Mouse (Mus musculus) liver, postnatal 0 days (tissue): ENCODE measurements around the gene Hist1h1e. TPM values are rescaled to one million over a fixed set of nuclear protein-coding genes. Genes with fewer than 3 reads are reported as not detected.
A peak's percentile ranks its signal among the peaks of the same experiment; 100 is the strongest.
"Not testable (repeated sequence)": the region's sequence is repeated elsewhere in the genome, so short reads cannot be mapped to it uniquely, and the experiment has no call there.

Experiments used
- ATAC-seq: fragments of 200-750 bp; cut with Nextera tagmentation; 2 replicates; pipeline ENCODE4 v1.8.0; 2017; ENCODE audit warnings: mild to moderate bottlenecking, moderate library complexity
- DNase-seq: peaks from one replicate; pipeline ENCODE4 v3.0.0-alpha.2; 2016
- H3K27ac ChIP-seq: fragments of 300-500 bp; sonication (generic); 2 replicates; pipeline ENCODE4 v1.5.1; 2014; ENCODE audit warnings: antibody characterized with exemption, moderate library complexity, mild to moderate bottlenecking, low read depth
- H3K27me3 ChIP-seq: fragments of 300-500 bp; sonication (generic); 2 replicates; pipeline ENCODE4 v1.6.1; 2014; ENCODE audit warnings: low read length, control low read depth, mixed read lengths; ENCODE audit not compliant: insufficient read depth
- H3K36me3 ChIP-seq: fragments of 300-500 bp; sonication (generic); replicated peaks from 2 replicates; pipeline ENCODE4 v1.6.1; 2014; ENCODE audit warnings: mild to moderate bottlenecking, control low read depth, low read length, moderate library complexity, mixed read lengths; ENCODE audit not compliant: insufficient read depth
- H3K4me1 ChIP-seq: fragments of 300-500 bp; sonication (generic); 2 replicates; pipeline ENCODE4 v1.6.1; 2014; ENCODE audit warnings: antibody characterized with exemption, mild to moderate bottlenecking, control low read depth; ENCODE audit not compliant: insufficient read depth
- H3K4me2 ChIP-seq: fragments of 300-500 bp; sonication (generic); 2 replicates; pipeline ENCODE4 v1.6.1; 2014; ENCODE audit warnings: low read depth, mild to moderate bottlenecking, low read length, moderate library complexity, mixed read lengths
- H3K4me3 ChIP-seq: fragments of 300-500 bp; sonication (generic); 2 replicates; pipeline ENCODE4 v1.5.1; 2014; ENCODE audit warnings: low read depth, low read length
- H3K9ac ChIP-seq: fragments of 300-500 bp; sonication (generic); replicated peaks from 2 replicates; pipeline ENCODE4 v1.6.1; 2014; ENCODE audit warnings: mild to moderate bottlenecking, moderate library complexity
- H3K9me3 ChIP-seq: fragments of 300-500 bp; sonication (generic); 2 replicates; pipeline ENCODE4 v1.6.1; 2016; ENCODE audit warnings: mild to moderate bottlenecking, control low read depth, low read length, mixed read lengths
- CTCF ChIP-seq: sonication (generic); IDR thresholded peaks from 2 replicates; pipeline ENCODE4 v1.5.1; 2016; ENCODE audit warnings: antibody characterized with exemption, low read depth
- EP300 ChIP-seq: IDR thresholded peaks from 2 replicates; pipeline ENCODE4 v1.6.1; 2016; ENCODE audit warnings: antibody characterized with exemption, low read depth, mild to moderate bottlenecking
- WGBS: fragments of 180-500 bp; shearing (Covaris S2); extraction: QIAGEN DNeasy Blood & Tissue Kit; methylation state at CpG from one replicate; pipeline ENCODE4 v1.1.7; 2014; ENCODE audit not compliant: insufficient replicate concordance; 5-methylcytosine and 5-hydroxymethylcytosine counted together
- polyA plus RNA-seq: library from polyadenylated mRNA; unstranded; fragments of >200 nt; fragmentation: Nextera tagmentation; extraction: Ambion mirVana; gene quantifications from 2 replicates; pipeline ENCODE4 v1.2.1, GENCODE M21; 2015

The Hist1h1e gene
- polyA plus RNA-seq, 1 experiment from 2014 or later: 16.0 TPM

GRCm38 (mm10) chr13:23585442-23586098 is 36.8 kb downstream of the Hist1h1e start:
- peak; percentile 79 for ATAC-seq
- TF ChIP-seq EP300: peak; percentile 71
- peak overlapping the region; percentile 59 for H3K4me3 ChIP-seq
- WGBS: 0% methylated on average over 19 of the region's 36 CpGs
- peaks cover 29% of the 10 kb centered on the region for H3K4me1 ChIP-seq
- peak; percentile 75 for DNase-seq
- H3K27ac ChIP-seq: peak overlapping the region; percentile 99
- H3K27me3 ChIP-seq, H3K36me3 ChIP-seq, H3K9me3 ChIP-seq: not testable (repeated sequence)
- H3K9ac ChIP-seq: peak overlapping the region; percentile 65
- H3K4me2 ChIP-seq: peak overlapping the region; percentile 86

GRCm38 (mm10) chr13:23585029-23585441 is 37.3 kb downstream of the Hist1h1e start:
- Histone ChIP-seq H3K4me1 (peaks cover 29% of the 10 kb centered on the region), H3K9me3 (no peaks in the 10 kb centered on the region), H3K9ac (peak overlapping the region; percentile 65), H3K27ac (peak overlapping the region; percentile 99), H3K36me3 (no peaks in the 10 kb centered on the region), H3K4me2 (peak overlapping the region; percentile 86), H3K27me3 (no peaks in the 10 kb centered on the region), H3K4me3 (peak overlapping the region; percentile 59)
- peak; percentile 85 for DNase-seq
- WGBS: under 1% methylated on average over 21 of the region's 21 CpGs
- ATAC-seq: peak; percentile 24
- TF ChIP-seq CTCF (no peak), EP300 (0 out of 2 replicates have a peak, but pooled peaks have one; percentile 42)

GRCm38 (mm10) chr13:23584331-23584730 is 38.0 kb downstream of the Hist1h1e start:
- no peaks in the 10 kb centered on the region for H3K9me3 ChIP-seq
- H3K4me3 ChIP-seq: peak overlapping the region; percentile 59
- H3K27ac ChIP-seq: peak overlapping the region; percentile 99
- H3K27me3 ChIP-seq: no peaks in the 10 kb centered on the region
- DNase-seq: no peak
- no peaks in the 10 kb centered on the region for H3K36me3 ChIP-seq
- TF ChIP-seq EP300: no peak
- TF ChIP-seq CTCF: no peak
- H3K4me1 ChIP-seq: peaks cover 29% of the 10 kb centered on the region
- no peak for ATAC-seq
- peak overlapping the region; percentile 65 for H3K9ac ChIP-seq
- peak overlapping the region; percentile 86 for H3K4me2 ChIP-seq

- ATAC-seq (no peak), DNase-seq (no peak)
- Histone ChIP-seq H3K36me3 (no peaks in the 10 kb centered on the region), H3K27ac (peak overlapping the region; percentile 99), H3K27me3 (no peaks in the 10 kb centered on the region), H3K9ac (peak overlapping the region; percentile 83), H3K4me2 (peak overlapping the region; percentile 86), H3K9me3 (no peaks in the 10 kb centered on the region), H3K4me1 (peaks cover 24% of the 10 kb centered on the region), H3K4me3 (peak overlapping the region; percentile 59)
- no peak for TF ChIP-seq EP300
- no peak for TF ChIP-seq CTCF
These were observed 38.8 kb downstream of the Hist1h1e start for GRCm38 (mm10) chr13:23583387-23584068.

GRCm38 (mm10) chr13:23582219-23583056 is 39.9 kb downstream of the Hist1h1e start:
- Histone ChIP-seq H3K36me3 (no peaks in the 10 kb centered on the region), H3K9ac (peak overlapping the region; percentile 83), H3K4me1 (peaks cover 24% of the 10 kb centered on the region), H3K27me3 (no peaks in the 10 kb centered on the region), H3K4me2 (peak overlapping the region; percentile 86), H3K4me3 (peak overlapping the region; percentile 59), H3K9me3 (no peaks in the 10 kb centered on the region), H3K27ac (peak overlapping the region; percentile 99)
- peak; percentile 35 for DNase-seq
- no peak for ATAC-seq
- TF ChIP-seq EP300: no peak
- TF ChIP-seq CTCF: no peak
- WGBS: 11% methylated on average over 6 of the region's 6 CpGs
